Mouse (Mus musculus): ENCODE measurements around the gene Ubqln3.

GRCm38 (mm10) chr7:104191275-104191674 is 48.2 kb upstream of the Ubqln3 start:
- TF ChIP-seq CTCF (IDR thresholded peaks at IDR 0.05; ENCODE audit: extremely low read depth, insufficient read length, insufficient replicate concordance, low read depth, low read length) (no peak), POLR2A (IDR thresholded peaks at IDR 0.05; ENCODE audit: low read depth, low read length) (no peak)

Measured in small intestine, adult 2 months (tissue).